Comparison of ENCODE assay signal across 25 mouse cellular contexts in the genomic region with DNA sequence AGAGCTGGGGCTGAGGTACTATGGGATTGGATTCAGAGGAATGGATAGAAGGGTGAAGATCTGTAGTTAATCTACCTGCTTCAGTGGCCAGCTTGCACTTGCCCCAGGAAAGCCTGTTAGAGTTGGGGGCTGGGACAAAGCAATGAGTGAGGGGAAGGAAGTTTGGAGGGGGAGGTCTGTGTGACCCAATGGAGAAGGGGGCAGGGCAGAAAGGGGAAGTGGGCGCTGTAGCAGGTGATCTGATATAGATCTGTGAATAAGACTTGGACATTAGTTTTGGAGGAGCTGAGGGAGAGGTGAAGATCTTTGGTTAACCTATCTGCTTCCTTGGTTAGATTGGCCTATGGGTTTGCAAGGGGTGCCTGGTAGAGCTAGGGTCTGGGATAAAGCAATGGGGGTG. TPM values are rescaled to one million over a fixed set of nuclear protein-coding genes. Genes with fewer than 3 reads are reported as not detected.
DNase-seq lines count a peak whose midpoint lies in the region; ATAC-seq lines count a peak whose summit lies in the region.
"Had no signal": no experiment of that assay in that cellular context is flagged by ENCODE, and none has a peak within 500 bp of the region (broad histone marks: within the 10 kb centered on the region; RNA-seq: fewer than 3 reads in every experiment).

No protein-coding gene starts in this region.

- no peak overlapping the region for H3K4me3 ChIP-seq in neural tube, embryonic 15.5 days (replicated peaks)
- H3K4me3 ChIP-seq: forebrain, embryonic 10.5 days; hindbrain, embryonic 10.5 days; hindbrain, embryonic 13.5 days; intestine, embryonic 15.5 days had no signal

- H3K27me3 ChIP-seq in neural tube, embryonic 15.5 days (replicated peaks) = no peaks in the 10 kb centered on the region
- H3K27me3 ChIP-seq: CH12.LX; hindbrain, embryonic 13.5 days; intestine, embryonic 15.5 days had no signal

- 95% methylated on average over 1 of the region's 1 CpGs for WGBS in neural tube, embryonic 15.5 days

- no peak for ATAC-seq in neural tube, embryonic 15.5 days (ENCODE audit: low FRiP score)
- ATAC-seq in granulocyte monocyte progenitor cell, adult 5-6 weeks (replicated peaks; ENCODE audit: poor library complexity, severe bottlenecking) = peak; percentile 93
- ATAC-seq in megakaryocyte progenitor cell, adult 5-6 weeks (replicated peaks; ENCODE audit: poor library complexity) = peak; percentile 79
- no peak for ATAC-seq in CD4-positive, CD25-positive, alpha-beta regulatory T cell, adult 4 months
- ATAC-seq: forebrain, embryonic 14.5 days; hindbrain, embryonic 16.5 days; intestine, embryonic 15.5 days had no signal

- H3K4me1 ChIP-seq in neural tube, embryonic 15.5 days = 0 out of 2 replicates have a peak, but pooled peaks cover 3% of the 10 kb centered on the region
- H3K4me1 ChIP-seq: hindbrain, embryonic 13.5 days; intestine, embryonic 15.5 days had no signal

- H3K4me2 ChIP-seq in neural tube, embryonic 15.5 days = no peak overlapping the region
- H3K4me2 ChIP-seq: heart, embryonic 11.5 days; hindbrain, embryonic 13.5 days; intestine, embryonic 15.5 days had no signal

- H3K9ac ChIP-seq in neural tube, embryonic 15.5 days (replicated peaks) = no peak overlapping the region
- H3K9ac ChIP-seq: hindbrain, embryonic 13.5 days; intestine, embryonic 15.5 days had no signal

- peak; percentile 2 for DNase-seq in neural tube, embryonic 10.5 days (ENCODE audit: extremely low spot score, low spot score)
- no peak for DNase-seq in cerebellum, adult 11 months
- DNase-seq: adrenal gland, adult 2 months; adrenal gland, postnatal 14 days; cerebellum, adult 11-12 months; cerebellum, adult 8-10 months; cerebellum, postnatal 10 days; cerebellum, postnatal 36 days; gastrocnemius, postnatal 10 days; gastrocnemius, postnatal 36 days; heart, adult 11 months; kidney, adult 11 months had no signal

- no peaks in the 10 kb centered on the region for H3K9me3 ChIP-seq in neural tube, embryonic 15.5 days (replicated peaks)
- H3K9me3 ChIP-seq: forebrain, embryonic 10.5 days; G1E; hindbrain, embryonic 10.5 days; hindbrain, embryonic 13.5 days; intestine, embryonic 15.5 days had no signal

- no peak overlapping the region for H3K27ac ChIP-seq in neural tube, embryonic 15.5 days (replicated peaks)
- H3K27ac ChIP-seq: forebrain, embryonic 10.5 days; hindbrain, embryonic 10.5 days; hindbrain, embryonic 13.5 days; intestine, embryonic 15.5 days had no signal

- H3K36me3 ChIP-seq in neural tube, embryonic 15.5 days = no peaks in the 10 kb centered on the region
- H3K36me3 ChIP-seq: forebrain, embryonic 10.5 days; G1E; hindbrain, embryonic 10.5 days; hindbrain, embryonic 13.5 days; intestine, embryonic 15.5 days had no signal

RNA-seq across cellular contexts. Expression of a gene that starts 20.2 kb away (rescaled TPM):
- 22.5 and 26.0 TPM in 2 replicates for polyA plus RNA-seq in neural tube, embryonic 15.5 days (2015; fragmentation: Nextera tagmentation; extraction: Ambion mirVana)
- total RNA-seq in granulocyte monocyte progenitor cell, adult 5-6 weeks (2014; fragmentation: Nextera tagmentation) = 25.1 and 29.1 TPM in 2 replicates
- 24.1 and 28.7 TPM in 2 replicates for total RNA-seq in granulocyte monocyte progenitor cell, adult 5-6 weeks (2017)
- total RNA-seq in megakaryocyte progenitor cell, adult 5-6 weeks (2015) = 40.1 and 41.3 TPM in 2 replicates
- 14.6 and 18.9 TPM in 2 replicates for total RNA-seq in megakaryocyte progenitor cell, adult 5-6 weeks (2017)
- polyA plus RNA-seq in CD4-positive, CD25-positive, alpha-beta regulatory T cell, adult 4 months (2017; shearing (Covaris generic)) = 10 to 100 TPM; 16.9 to 20.4 TPM

Comparison
In these comparisons a context has a peak if more than half of its experiments do, and no peak if none do; other contexts are left out.
1. ATAC-seq: peak in granulocyte monocyte progenitor cell, adult 5-6 weeks (single experiment) and megakaryocyte progenitor cell, adult 5-6 weeks (single experiment); none in neural tube, embryonic 15.5 days (single experiment) and CD4-positive, CD25-positive, alpha-beta regulatory T cell, adult 4 months (single experiment).